Mouse (Mus musculus) activated CD4-positive, CD25-positive, alpha-beta regulatory T cell, adult 4 months (primary cell): ENCODE data around the gene Rfc5. TPM values are rescaled to one million over a fixed set of nuclear protein-coding genes. Genes with fewer than 3 reads are reported as not detected.
A peak's percentile ranks its signal among the peaks of the same experiment; 100 is the strongest.

Source experiments
- ATAC-seq: one replicate; pipeline ENCODE4 v1.8.0; 2017
- polyA plus RNA-seq, 2 experiments: library from polyadenylated mRNA; unstranded; fragments of 100-300 nt; shearing (Covaris generic); gene quantifications; one replicate each; pipeline ENCODE4 v1.2.1; 2017

Rfc5 gene
- polyA plus RNA-seq, 2 experiments from 2014 or later: 32.2 to 35.6 TPM

DNA sequence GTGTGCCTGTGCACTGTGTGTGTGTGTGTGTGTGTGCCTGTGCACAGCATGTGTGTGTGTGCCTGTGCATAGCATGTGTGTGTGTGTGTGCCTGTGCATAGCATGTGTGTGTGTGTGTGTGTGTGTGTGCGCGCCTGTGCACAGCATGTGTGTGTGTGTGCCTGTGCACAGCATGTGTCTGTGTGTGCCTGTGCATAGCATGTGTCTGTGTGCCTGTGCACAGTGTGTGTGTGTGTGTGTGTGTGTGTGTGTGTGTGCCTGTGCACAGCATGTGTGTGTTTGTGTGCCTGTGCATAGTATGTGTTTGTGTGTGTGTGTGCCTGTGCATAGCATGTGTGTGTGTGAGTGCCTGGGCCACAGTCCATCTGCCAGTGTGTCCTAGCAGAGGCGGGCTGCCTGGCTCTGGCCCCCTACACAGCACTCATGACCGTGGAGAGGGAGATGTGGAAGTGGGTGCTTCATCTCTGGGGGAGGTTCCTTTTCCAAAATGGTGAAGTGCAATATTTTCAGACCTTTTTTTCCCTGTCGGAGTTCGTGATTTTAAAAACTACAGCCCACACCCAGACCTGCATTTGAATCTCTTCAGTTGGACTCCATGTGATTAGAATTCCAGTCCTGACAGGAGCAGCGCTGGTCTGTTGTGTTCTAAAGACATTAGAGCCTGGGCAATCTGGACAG is 14.3 kb downstream of the Rfc5 start:
- ATAC-seq: no peak

DNA sequence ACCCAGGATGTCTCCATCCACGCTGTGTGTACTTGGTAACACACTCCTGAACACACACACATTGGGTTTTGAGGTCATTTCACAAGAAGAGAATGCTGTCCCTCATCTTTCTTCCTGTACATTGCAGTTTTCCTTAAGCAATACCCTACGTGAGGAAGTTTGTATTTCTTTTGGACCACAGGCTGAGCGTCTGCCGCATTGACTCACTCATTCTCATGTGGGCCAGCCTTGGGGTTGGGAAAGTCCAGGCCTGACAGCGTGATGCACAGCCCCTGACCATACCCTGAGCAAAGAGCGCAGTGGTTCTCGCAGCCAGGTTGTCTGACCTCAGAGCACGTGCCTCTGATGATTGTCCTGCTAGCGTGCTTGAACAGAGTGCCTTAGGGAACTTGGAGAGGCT is 15.4 kb downstream of the Rfc5 start:
- no peak for ATAC-seq

DNA sequence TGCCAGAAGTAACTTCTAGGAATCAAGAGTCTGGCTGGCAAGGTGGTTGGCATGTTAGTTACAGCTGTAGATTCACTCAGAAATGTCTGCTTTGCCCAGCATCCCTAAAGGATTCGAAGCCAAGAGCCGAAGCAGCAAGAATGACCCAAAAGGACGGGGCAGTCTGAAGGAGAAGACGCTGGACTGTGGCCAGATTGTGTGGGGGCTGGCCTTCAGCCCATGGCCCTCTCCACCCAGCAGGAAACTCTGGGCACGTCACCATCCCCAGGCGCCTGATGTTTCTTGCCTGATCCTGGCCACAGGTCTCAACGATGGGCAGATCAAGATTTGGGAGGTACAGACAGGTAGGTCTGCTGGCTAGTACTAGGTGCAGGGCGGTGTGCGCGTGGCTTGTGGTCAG is 18.3 kb downstream of the Rfc5 start:
- ATAC-seq: no peak

DNA sequence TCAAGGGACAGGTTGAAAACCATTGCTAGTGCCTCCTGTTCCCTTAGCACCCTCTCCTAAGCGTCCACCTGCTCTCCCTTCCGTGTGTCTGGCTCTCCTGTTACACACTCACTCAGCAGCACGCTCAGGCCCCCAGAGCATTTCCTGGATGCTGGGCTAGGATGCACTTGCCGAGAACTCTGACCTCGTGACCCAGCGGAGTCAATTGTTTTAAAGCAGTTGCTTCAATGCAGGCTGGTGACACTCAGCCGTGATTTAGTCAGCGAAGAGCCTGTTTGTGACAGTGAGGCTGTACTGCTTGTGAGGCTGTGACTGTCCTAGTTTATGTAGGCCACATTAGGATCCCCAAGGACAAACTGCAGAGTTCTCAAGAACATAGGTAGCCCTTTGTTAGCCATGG is 21.6 kb downstream of the Rfc5 start:
- no peak for ATAC-seq

DNA sequence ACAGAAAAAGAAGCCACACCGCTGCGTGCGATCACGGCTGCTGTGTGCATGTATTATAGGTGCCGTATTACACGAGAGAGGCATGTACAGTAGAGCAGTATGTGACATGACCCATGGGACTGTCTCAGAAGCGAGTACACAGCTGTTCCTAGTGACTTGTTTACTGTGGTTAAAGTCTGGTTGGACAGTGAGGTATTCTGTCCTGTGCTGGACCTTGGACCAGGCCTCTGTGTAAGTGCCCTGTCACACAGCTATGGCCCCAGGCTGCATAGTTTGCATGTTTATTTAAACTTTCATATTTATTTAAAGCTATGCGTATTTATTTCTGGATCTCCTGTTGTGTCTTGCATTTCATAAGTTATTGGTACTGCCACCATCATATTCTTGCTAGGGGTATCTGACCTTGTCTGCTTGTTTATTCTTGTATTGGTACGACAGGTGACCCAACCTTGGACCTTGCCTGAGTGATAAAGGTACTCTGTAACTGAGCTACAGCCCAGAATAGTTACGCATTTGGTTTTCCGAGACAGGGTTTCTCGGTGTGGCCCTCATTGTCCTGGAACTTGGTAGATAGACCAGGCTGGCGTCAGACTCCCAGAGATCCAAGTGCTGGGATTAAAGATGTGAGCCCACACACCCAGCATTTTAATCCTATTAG is 22.8 kb downstream of the Rfc5 start:
- ATAC-seq: no peak

DNA sequence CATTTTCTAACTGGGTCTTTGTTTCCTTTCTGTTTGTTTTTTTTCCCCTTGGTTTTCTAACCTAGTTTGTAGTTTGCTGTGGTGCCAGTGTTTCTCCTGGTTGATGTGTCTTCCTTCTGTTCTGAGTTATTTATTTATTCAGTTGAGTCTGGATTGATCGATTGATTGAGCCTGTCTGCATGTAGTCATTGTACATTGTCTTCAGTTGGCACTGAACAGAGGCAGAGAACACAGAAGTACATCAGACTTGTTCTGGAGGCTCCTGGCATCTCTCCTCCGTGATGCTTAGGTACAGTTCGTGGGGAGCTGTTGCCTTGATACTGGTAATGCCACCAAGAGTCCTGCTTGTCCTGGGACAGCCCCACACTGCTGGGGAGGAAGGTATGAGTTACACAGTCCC is 24.0 kb downstream of the Rfc5 start:
- ATAC-seq: no peak

DNA sequence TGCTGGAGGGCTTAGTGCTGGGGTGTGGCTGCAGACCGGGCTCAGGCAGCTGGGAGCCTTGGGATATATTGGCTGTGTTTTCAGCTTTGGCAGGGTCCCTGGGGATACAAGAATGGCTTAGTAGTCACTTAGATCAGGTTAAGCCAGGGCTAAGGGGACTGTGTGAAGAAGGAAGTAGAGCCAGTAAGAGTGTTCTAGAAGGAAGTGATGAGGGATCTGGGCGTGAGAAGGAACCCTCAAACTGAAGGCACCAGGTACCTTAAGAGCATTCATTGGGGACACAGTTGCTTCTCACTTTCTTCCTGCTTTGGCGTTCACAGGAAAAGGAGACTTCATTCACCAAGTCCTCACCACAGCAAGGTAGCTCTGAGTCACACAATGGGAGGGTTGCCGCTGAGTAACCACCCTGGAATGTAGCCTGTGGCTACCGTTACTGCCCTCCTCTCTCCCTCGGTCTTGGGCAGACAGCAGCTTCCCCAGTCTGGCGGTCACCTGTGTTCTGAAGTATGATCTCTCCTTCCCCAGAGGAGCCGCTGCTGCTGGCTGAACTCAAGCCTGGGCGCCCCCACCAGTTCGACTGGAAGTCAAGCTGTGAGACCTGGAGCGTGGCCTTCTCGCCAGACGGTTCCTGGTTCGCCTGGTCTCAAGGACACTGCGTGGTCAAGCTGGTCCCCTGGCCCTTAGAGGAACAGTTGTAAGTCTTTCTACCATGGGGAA is 25.6 kb downstream of the Rfc5 start:
- ATAC-seq: no peak

DNA sequence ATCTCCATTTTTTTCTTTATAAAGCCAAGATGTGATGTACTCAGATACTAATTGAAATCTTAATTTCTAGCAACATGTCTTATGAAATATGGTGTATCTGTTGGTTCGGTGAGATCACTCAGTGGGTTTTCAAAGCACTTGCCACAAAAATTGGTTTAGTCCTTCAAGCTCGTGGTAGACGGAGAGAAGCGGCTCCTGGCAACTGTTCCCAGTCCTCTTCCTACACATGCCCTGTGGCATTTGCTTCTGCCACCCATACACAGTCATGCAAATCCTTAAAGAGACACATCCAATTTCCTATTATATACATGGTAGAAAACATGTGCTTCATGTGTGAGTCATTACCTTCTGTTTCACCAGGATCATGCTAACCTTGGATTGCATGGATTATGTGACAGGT is 27.3 kb downstream of the Rfc5 start:
- no peak for ATAC-seq

DNA sequence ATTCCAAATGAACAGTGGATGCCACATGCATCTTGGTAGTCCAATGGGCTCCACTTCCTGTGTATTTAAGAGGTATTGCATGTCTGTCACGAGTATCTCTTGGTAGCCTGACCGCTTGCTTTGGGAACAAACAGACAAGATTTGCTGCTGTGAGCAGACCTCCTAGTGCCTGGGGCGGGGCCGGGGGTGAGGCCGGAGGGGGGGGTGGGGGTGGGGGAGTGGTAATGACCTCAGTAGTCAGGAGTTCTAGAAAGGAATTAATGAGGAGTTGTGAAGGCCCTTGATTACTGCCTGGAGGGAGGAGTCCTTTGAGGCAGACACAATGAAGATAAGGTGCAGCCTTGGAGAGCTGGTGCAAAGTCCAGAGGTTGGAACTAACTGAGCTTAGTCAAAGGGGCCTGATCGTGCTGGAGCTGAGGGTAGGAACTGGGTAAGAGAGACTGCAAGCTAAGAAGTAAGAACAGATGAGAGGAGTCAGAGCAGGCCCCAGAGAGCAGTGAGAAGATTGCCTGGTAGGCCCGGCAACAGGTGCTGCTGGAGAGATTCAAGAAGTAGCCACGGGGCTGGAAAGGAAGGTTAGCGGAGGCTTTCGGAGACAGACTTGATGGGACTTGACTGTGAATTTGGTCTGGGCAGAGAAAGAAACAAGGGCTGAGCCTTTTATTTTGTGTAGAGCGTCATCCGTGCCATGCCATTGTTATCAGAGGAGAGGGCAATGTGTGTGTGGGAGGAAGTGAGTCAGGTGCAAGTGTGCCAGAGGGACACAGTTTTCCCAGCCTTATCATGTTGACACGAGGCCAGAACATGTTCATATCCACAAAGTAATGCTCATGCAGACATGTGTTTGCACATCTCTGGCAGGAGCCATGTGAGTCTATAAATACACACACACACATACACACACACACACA is 28.0 kb downstream of the Rfc5 start:
- ATAC-seq: no peak

DNA sequence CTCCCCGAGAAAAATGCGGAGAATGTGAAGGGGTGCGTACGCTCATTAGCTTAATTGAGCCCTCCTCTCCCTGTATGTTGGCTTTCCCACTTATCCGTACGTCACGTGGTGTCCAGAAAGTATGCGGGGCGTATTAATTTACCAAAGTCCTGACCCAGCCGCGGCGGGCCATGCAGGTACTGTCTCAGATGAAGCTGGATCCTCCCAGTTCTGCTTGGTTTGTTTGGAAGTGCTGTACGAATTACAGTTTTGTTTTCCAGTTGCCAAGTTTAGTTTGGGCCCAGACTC is 28.7 kb downstream of the Rfc5 start:
- ATAC-seq: no peak

DNA sequence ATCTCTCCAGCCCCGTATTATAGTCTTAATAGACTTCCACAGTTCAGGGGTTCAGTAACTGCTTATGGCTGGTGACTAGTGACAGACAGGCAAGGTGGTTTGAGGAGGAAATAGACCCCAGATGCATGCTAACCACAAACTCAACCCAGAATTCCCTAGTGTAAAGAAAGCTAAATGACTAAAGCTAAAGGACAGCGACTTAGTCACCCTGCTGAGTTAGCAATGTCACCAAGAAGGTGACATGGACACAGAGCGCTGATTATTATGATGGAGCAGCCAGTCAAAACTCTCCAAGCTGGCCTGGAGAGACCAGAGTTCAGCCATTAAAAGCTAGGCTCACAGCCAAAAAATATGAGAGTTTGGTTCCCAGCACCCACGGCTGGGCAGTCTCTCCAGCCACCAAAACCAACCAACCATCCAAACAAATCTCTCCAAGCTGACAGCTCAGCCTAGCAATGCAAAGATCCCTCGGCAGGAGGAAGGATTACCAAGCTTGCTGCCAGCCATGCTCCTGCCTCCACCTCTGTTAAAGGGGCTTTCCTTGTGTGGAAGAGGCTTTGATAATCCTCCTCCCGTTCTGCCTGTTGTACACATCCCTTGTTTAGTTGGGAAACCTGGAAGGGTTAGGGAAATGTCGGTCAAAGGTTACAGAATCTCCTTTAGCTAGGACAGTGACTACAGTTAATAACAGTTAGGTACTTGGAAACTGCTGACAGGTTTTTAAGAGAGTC is 29.2 kb downstream of the Rfc5 start:
- no peak for ATAC-seq

DNA sequence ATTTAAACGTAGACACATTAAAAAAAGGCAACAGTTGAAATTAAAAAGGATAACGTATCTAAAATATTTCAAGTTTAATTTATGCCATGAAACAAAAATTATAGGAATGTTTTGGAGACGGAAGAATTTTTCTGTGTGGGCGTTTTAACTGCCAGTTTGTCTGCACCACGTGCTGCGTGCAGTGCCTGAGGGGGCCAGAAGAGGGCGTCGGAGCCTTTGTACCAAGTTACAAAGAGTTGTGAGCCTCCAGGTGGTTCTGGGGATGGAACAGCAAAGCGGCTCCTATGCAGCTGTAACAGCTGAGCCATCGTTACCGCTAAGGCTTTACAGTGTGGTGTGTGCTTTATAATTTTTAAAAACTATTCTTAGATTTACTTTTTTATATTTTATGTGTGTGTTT is 30.1 kb downstream of the Rfc5 start:
- no peak for ATAC-seq

DNA sequence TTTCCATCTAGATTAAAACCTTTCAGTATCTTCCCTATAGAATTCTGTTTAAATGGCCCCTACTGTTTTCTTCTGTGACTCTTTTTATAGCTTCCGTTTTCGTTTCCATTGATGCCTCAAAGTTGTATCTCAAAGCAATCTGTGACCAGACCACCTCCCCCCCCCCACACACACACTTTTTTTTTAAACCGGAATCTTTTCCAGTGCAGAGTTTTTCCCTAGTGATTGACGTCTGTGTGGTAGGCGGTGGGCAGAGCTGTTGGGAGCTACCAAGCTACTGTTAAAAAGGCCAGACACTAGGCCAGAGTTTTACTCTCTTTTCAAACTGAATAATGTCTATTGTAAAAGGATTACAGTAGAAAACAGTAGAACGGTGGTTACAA is 30.6 kb downstream of the Rfc5 start:
- ATAC-seq: peak; percentile 6

DNA sequence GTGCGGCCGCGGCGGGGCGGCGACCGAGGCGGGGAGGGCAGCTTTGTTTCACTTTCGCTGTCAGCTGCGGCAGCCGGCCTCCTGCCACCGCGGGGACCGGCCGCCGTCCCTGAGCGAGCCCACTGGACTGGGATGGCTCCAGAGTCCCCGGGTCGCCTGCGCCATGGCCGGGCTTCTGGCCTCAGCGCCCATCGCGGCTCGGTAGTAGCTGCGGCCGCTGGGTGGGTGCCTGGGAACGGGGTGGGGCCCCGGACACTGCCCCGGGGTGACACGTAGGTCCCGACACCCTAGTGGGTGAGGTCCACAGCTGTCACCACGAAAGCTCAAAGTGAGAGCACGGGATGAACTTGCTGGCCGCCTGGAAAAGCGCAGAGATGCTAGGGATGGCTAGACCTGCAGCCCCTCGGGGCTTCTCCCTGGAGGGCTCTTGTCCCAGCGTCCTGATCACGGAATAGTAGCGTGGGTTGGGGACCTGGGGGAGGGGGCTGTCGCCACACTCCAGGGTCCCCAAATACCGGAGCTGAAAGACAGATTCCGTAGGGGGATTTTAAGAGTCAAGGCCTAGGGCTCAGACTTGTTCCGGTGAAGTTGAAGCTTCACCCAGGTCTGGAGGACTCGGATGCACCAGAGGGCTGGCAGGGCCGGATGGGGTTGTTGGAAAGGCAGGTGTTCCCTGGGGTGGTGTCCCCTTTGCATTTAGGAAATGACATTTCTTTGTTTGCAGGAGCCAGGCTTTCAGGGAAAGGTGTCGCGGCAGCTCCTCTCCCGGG is 31.2 kb downstream of the Rfc5 start:
- peak; percentile 67 for ATAC-seq

DNA sequence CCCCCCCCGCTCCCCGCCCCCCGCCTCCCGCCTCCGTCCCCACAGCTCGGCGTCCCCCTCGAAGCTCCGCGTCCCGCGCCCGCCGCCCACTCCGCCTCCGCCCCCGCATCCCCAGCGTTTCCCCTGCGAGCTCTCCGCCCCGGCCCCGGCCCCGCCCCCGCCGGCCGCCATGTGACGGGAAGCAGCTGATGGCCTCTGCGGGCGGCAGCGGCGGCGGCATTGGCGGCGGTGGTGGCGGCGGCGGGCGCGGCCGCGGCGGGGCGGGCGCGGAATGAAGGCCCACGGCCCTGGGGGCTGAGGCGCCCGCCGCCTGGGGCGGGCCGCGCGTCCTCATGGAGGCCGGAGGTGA is 31.7 kb downstream of the Rfc5 start, which contains the start of gene Wsb2:
TSS of gene Wsb2 (plus strand) at position 176 of the 349 bp plus-strand sequence.
- peak; percentile 47 for ATAC-seq

DNA sequence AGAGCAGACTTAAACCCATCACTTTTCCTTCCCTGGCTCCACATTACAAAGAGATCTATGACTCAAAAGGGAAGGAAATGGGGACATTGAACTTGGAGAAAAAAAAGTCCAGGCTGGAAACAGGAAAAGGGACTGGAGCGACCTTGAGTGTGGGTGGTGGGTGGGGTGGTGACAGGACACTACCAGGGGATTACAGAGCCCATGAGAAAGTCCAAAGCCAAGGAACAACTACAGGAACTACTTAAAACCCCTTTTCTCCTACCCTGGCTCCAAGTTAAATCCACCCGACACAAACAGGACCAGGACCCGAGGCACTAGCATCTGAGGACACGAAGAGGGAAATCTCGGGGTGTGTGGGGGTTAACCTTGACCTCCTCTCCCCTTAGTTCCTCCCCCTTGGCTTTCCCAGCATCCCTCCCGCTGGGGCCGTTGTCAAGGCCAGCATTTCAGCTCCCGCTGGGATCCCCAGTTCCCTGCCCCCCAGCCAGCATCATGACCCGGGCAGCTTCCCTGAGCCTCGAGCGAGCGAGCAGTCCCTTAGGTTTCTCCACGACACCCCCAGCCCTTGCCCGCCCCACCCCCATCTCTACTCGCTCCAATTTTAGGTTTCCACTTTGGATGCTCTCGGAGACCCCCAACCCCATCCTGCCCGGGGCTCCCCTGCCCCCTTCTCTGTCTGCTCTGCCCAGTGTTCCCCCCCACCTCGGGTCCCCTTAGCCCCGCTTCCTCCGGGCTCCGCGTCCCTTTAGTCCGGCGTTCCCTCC is 32.3 kb downstream of the Rfc5 start:
- no peak for ATAC-seq

DNA sequence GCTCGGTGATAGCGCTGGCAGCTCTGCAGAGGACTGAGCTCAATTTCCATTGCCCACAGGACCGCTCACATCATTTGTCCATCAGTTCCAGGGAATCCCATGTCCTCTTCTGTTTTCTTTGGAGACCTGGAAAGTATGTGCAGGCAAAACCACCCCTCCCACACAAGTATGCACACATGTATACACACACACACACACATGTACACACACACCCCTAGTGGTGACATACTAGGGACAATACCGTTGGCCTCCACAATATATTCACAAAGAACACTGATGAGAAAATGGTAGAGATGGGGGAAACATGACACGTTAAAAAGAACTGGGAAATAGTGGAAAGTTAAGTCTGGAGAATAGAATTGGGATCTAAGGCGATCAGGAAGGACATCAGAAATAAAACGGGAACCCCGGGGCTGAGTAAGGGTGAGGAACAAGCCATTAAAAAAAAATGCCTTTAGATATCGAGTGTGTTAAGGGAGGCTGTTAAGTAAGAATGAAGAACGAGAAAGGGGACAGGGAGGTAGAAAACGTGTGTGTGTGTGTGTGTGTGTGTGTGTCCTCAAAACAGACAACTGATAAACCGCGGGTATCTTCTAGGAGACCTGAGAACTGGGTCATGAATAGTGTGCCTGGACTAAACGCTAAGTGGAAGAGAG is 33.1 kb downstream of the Rfc5 start:
- peak; percentile 17 for ATAC-seq

DNA sequence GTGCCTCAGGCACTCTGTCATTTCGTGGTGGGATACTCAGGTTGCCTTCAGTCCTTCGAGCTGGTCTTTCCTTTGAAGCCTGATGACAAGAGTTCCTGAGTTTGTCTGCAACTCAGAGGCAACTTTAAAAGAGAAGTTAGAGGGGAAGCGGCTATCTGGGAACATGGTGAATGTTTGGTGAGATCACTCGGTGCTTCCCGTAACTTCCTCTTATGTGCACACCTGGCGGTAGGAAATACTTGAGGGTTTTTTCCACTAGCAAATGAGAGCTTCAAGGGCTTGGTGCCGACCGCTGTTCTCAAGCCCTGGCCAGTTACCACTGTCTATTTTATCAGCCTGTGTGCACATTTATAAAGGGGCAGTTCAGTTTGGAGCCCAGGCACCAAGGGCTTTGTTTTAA is 34.7 kb downstream of the Rfc5 start:
- ATAC-seq: no peak

DNA sequence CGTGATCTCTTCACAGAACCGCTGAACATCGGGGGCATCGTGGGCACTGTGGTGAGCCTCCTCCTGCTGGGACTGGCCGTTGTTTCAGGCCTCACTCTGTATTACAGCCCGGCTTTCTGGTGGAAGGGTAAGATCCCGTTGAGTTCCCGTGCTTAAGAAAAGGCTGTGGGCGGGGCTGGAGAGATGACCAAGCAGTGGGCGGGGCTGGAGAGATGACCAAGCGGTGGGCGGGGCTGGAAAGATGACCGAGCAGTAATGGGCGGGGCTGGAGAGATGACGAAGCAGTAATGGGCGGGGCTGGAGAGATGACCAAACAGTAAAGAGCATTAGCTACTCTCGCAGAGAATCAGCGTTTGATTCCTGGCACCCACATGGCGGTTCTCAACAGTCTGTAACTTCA is 40.6 kb downstream of the Rfc5 start:
- no peak for ATAC-seq

DNA sequence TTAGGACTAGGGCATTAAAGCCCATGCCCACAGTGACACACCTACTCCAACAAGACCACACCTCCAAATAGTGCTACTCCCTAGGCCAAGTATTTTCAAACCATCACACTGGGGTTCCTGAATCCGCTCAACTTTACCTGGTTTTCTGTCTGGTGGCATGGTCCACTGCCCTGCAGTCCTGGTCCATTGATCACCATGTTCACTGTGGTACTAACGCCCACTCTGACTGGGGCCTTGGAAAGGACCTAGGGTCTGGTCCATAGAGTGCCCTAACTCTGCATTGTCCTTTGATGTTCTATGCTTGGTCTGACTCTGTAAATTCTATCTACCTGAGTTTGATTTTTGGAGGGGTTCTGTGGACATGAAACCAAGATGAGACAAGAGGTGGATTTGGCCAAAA is 41.0 kb downstream of the Rfc5 start:
- ATAC-seq: no peak
